Mouse (Mus musculus) lung, postnatal 0 days (tissue): ENCODE measurements around the gene Hnf1a. TPM values are rescaled to one million over a fixed set of nuclear protein-coding genes. Genes with fewer than 3 reads are reported as not detected.

ENCODE experiments used
- ATAC-seq: fragments of 200-750 bp; cut with Nextera tagmentation; 2 replicates; pipeline ENCODE4 v1.8.0; 2017; ENCODE audit warnings: moderate library complexity
- DNase-seq: peaks from one replicate; pipeline ENCODE4 v3.0.0-alpha.2; 2016; ENCODE audit warnings: low spot score
- H3K27ac ChIP-seq: fragments of 300-500 bp; sonication (generic); 2 replicates; pipeline ENCODE4 v1.5.1; 2014; ENCODE audit warnings: antibody characterized with exemption, mild to moderate bottlenecking, low read length, mixed read lengths
- H3K27me3 ChIP-seq: fragments of 300-500 bp; sonication (generic); replicated peaks from 2 replicates; pipeline ENCODE4 v1.6.1; 2014; ENCODE audit warnings: low read length, mixed read lengths; ENCODE audit not compliant: insufficient read depth
- H3K36me3 ChIP-seq: fragments of 300-500 bp; sonication (generic); 2 replicates; pipeline ENCODE4 v1.6.1; 2014; ENCODE audit warnings: low read length, mixed read lengths; ENCODE audit not compliant: insufficient read depth
- H3K4me1 ChIP-seq: fragments of 300-500 bp; sonication (generic); 2 replicates; pipeline ENCODE4 v1.6.1; 2014; ENCODE audit warnings: antibody characterized with exemption, low read depth, low read length, mixed read lengths; ENCODE audit not compliant: insufficient read depth
- H3K4me2 ChIP-seq: fragments of 300-500 bp; sonication (generic); replicated peaks from 2 replicates; pipeline ENCODE4 v1.6.1; 2014; ENCODE audit warnings: low read depth, mild to moderate bottlenecking, low read length, moderate library complexity, mixed read lengths
- H3K4me3 ChIP-seq: fragments of 300-500 bp; sonication (generic); 2 replicates; pipeline ENCODE4 v1.5.1; 2014; ENCODE audit warnings: low read depth, low read length
- H3K9ac ChIP-seq: fragments of 300-500 bp; sonication (generic); replicated peaks from 2 replicates; pipeline ENCODE4 v1.6.1; 2014; ENCODE audit warnings: low read depth, mild to moderate bottlenecking
- H3K9me3 ChIP-seq: fragments of 300-500 bp; sonication (generic); 2 replicates; pipeline ENCODE4 v1.6.1; 2016; ENCODE audit warnings: low read length, mixed read lengths
- CTCF ChIP-seq: IDR thresholded peaks from 2 replicates; pipeline ENCODE4 v1.5.1; 2016; ENCODE audit warnings: antibody characterized with exemption, mild to moderate bottlenecking
- EP300 ChIP-seq: IDR thresholded peaks from 2 replicates; pipeline ENCODE4 v1.6.1; 2016; ENCODE audit warnings: antibody characterized with exemption, mild to moderate bottlenecking, control low read depth
- whole genome bisulfite sequencing: fragments of 180-500 bp; shearing (Covaris S2); extraction: QIAGEN DNeasy Blood & Tissue Kit; methylation state at CpG from one replicate; pipeline ENCODE4 v1.1.7; 2014; 5-methylcytosine and 5-hydroxymethylcytosine counted together
- polyA plus RNA-seq: library from polyadenylated mRNA; unstranded; fragments of >200 nt; fragmentation: Nextera tagmentation; extraction: Ambion mirVana; gene quantifications from 2 replicates; pipeline ENCODE4 v1.2.1, GENCODE M21; 2015

Gene Hnf1a
- polyA plus RNA-seq, 1 experiment from 2014 or later: not detected

- Histone ChIP-seq H3K4me2 (no peak overlapping the region), H3K4me3 (no peak overlapping the region), H3K9me3 (no peaks in the 10 kb centered on the region), H3K27ac (no peak overlapping the region), H3K36me3 (no peaks in the 10 kb centered on the region), H3K4me1 (no peaks in the 10 kb centered on the region), H3K9ac (no peak overlapping the region), H3K27me3 (0 out of 2 replicates have a peak, but pooled peaks cover 7% of the 10 kb centered on the region)
- 24% methylated on average over 14 of the region's 14 CpGs for WGBS
- DNase-seq (no peak), ATAC-seq (no peak)
- no peak for TF ChIP-seq CTCF
- no peak for TF ChIP-seq EP300
Measured at GRCm38 (mm10) chr5:114967523-114968268, 3.2 kb downstream of the Hnf1a start.

GRCm38 (mm10) chr5:114964967-114965898 is 5.7 kb downstream of the Hnf1a start:
- H3K27ac ChIP-seq: no peak overlapping the region
- 42% methylated on average over 17 of the region's 17 CpGs for WGBS
- no peak overlapping the region for H3K4me2 ChIP-seq
- H3K9ac ChIP-seq: no peak overlapping the region
- no peak overlapping the region for H3K4me3 ChIP-seq
- H3K36me3 ChIP-seq: no peaks in the 10 kb centered on the region
- no peak for TF ChIP-seq EP300
- no peak for TF ChIP-seq CTCF
- H3K27me3 ChIP-seq: 0 out of 2 replicates have a peak, but pooled peaks cover 7% of the 10 kb centered on the region
- ATAC-seq (no peak), DNase-seq (no peak)
- H3K4me1 ChIP-seq: no peaks in the 10 kb centered on the region
- H3K9me3 ChIP-seq: no peaks in the 10 kb centered on the region

GRCm38 (mm10) chr5:114964315-114964966 is 6.5 kb downstream of the Hnf1a start:
- Histone ChIP-seq H3K27me3 (0 out of 2 replicates have a peak, but pooled peaks cover 7% of the 10 kb centered on the region), H3K4me3 (no peak overlapping the region), H3K4me2 (no peak overlapping the region), H3K4me1 (no peaks in the 10 kb centered on the region), H3K9ac (no peak overlapping the region), H3K36me3 (no peaks in the 10 kb centered on the region), H3K27ac (no peak overlapping the region), H3K9me3 (no peaks in the 10 kb centered on the region)
- DNase-seq (no peak), ATAC-seq (no peak)
- TF ChIP-seq EP300 (no peak), CTCF (no peak)
- WGBS: 36% methylated on average over 7 of the region's 7 CpGs

- no peak for DNase-seq
- no peak overlapping the region for H3K27ac ChIP-seq
- H3K9me3 ChIP-seq: no peaks in the 10 kb centered on the region
- TF ChIP-seq CTCF (no peak), EP300 (no peak)
- H3K27me3 ChIP-seq: no peaks in the 10 kb centered on the region
- ATAC-seq: no peak
- no peak overlapping the region for H3K4me3 ChIP-seq
- no peaks in the 10 kb centered on the region for H3K36me3 ChIP-seq
- H3K4me2 ChIP-seq: no peak overlapping the region
- no peaks in the 10 kb centered on the region for H3K4me1 ChIP-seq
- WGBS: 27% methylated on average over 4 of the region's 4 CpGs
- no peak overlapping the region for H3K9ac ChIP-seq
Measured at GRCm38 (mm10) chr5:114961590-114962360, 9.1 kb downstream of the Hnf1a start.

- Histone ChIP-seq H3K27ac (no peak overlapping the region), H3K4me3 (no peak overlapping the region), H3K27me3 (no peaks in the 10 kb centered on the region), H3K36me3 (no peaks in the 10 kb centered on the region), H3K9ac (no peak overlapping the region), H3K9me3 (no peaks in the 10 kb centered on the region), H3K4me2 (no peak overlapping the region), H3K4me1 (no peaks in the 10 kb centered on the region)
- DNase-seq: no peak
- ATAC-seq: no peak
- WGBS: 68% methylated on average over 5 of the region's 5 CpGs
- TF ChIP-seq CTCF (no peak), EP300 (no peak)
Measured at GRCm38 (mm10) chr5:114958069-114958468, 12.8 kb downstream of the Hnf1a start.
